Mouse (Mus musculus) brain, embryonic 14.5 days (tissue): ENCODE results near the gene Zhx3.

ENCODE experiments used
- CTCF ChIP-seq: fragments of 200-500 bp; IDR thresholded peaks from 2 replicates; pipeline ENCODE4 v1.5.1; 2012; ENCODE audit warnings: inconsistent platforms, mild to moderate bottlenecking, moderate library complexity, borderline replicate concordance; ENCODE audit not compliant: insufficient read depth, insufficient read length; ENCODE audit errors: extremely low read depth
- POLR2A ChIP-seq: fragments of 200-500 bp; IDR thresholded peaks from 2 replicates; pipeline ENCODE4 v1.6.1; 2012; ENCODE audit warnings: mild to moderate bottlenecking, inconsistent platforms, borderline replicate concordance; ENCODE audit not compliant: poor library complexity, insufficient read depth, insufficient read length, severe bottlenecking; ENCODE audit errors: extremely low read depth

DNA sequence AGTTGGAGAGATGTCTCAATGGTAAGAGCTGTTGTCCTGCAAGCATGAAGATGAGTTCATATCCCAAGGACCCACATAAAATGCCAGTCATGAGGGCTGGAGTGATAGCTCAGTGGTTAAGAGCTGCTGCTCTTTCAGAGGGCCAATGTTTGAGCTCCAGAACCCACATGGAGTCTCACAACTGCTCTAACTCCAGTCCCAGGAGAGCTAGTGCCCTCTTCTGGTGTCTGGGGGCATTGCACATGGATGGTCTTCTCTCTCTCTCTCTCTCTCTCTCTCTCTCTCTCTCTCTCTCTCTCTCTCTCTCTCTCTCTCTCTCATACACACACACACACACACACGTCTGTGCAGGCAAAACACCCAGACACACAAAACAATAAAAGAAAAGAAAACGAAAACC is 12.0 kb upstream of the Zhx3 start:
- TF ChIP-seq CTCF (peak; percentile 68), POLR2A (no peak)
